Mouse (Mus musculus) lung, postnatal 0 days (tissue): ENCODE data around the gene Mark2.

ENCODE experiments used
- CTCF ChIP-seq: IDR thresholded peaks from 2 replicates; pipeline ENCODE4 v1.5.1; 2016; ENCODE audit warnings: antibody characterized with exemption, mild to moderate bottlenecking
- EP300 ChIP-seq: IDR thresholded peaks from 2 replicates; pipeline ENCODE4 v1.6.1; 2016; ENCODE audit warnings: antibody characterized with exemption, mild to moderate bottlenecking, control low read depth

DNA sequence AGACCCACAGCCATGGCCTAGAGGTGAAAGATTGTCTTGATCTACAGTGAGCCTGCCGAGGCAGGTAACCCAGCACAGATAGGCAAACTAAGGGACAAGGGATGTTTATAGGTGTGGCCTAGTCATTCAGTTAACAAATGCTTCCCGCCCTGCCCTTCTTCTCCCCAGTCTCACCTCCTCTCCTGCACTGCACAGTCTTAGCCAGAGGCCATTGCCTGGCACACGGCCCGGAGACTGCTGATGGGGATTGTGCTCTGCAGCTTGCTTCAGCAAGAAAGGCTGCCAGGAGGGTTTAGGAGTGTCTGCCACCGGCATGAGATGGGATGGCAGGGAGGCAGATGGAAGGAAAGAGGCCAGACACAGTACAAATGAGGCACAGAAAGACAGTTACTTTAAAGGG lies 83.8 kb downstream of the Mark2 start:
- TF ChIP-seq CTCF (no peak), EP300 (no peak)
